Mouse (Mus musculus): ENCODE results near the gene Anxa11. TPM values are rescaled to one million over a fixed set of nuclear protein-coding genes. Genes with fewer than 3 reads are reported as not detected.
"Not testable (repeated sequence)": the region's sequence is repeated elsewhere in the genome, so short reads cannot be mapped to it uniquely, and the experiment has no call there.

The Anxa11 gene
- polyA plus RNA-seq, 1 experiment from 2014 or later = 4.3 TPM

DNA sequence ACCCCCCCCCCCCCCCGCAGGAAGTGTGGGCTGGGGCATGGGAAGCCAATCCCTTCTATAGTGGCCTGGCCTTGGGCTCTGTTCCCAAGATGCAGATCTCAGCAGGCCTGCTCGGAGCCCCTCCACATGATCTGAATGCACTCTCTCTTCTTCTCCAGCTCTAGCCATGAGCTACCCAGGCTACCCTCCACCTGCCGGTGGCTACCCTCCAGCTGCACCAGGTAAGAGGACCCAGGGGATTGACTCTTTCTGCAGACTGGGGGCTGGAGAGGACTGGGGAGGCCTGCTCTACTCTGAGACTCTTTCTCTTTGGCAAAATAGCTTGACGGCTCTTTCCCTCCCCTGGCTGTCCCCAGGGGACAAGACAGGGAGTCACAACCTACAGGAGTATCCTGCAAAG lies 26.8 kb downstream of the Anxa11 start:
- Histone ChIP-seq H3K4me3 (ENCODE audit: low read depth, low read length) (no peak overlapping the region), H3K27me3 (ENCODE audit: control insufficient read depth, insufficient read depth, low read length) (no peaks in the 10 kb centered on the region), H3K4me1 (replicated peaks; ENCODE audit: control insufficient read depth, insufficient read depth, low read length) (no peaks in the 10 kb centered on the region), H3K4me2 (replicated peaks; ENCODE audit: low read depth, low read length) (no peak overlapping the region), H3K9me3 (ENCODE audit: control insufficient read depth, low read length) (no peaks in the 10 kb centered on the region), H3K9ac (ENCODE audit: low read depth, low read length) (no peak overlapping the region), H3K36me3 (ENCODE audit: control insufficient read depth, insufficient read depth, low read length) (no peaks in the 10 kb centered on the region), H3K27ac (ENCODE audit: low read depth, low read length) (no peak overlapping the region)
- WGBS = 81% methylated on average over 4 of the region's 4 CpGs
- ATAC-seq (ENCODE audit: low FRiP score) (no peak), DNase-seq (ENCODE audit: low spot score) (no peak)

DNA sequence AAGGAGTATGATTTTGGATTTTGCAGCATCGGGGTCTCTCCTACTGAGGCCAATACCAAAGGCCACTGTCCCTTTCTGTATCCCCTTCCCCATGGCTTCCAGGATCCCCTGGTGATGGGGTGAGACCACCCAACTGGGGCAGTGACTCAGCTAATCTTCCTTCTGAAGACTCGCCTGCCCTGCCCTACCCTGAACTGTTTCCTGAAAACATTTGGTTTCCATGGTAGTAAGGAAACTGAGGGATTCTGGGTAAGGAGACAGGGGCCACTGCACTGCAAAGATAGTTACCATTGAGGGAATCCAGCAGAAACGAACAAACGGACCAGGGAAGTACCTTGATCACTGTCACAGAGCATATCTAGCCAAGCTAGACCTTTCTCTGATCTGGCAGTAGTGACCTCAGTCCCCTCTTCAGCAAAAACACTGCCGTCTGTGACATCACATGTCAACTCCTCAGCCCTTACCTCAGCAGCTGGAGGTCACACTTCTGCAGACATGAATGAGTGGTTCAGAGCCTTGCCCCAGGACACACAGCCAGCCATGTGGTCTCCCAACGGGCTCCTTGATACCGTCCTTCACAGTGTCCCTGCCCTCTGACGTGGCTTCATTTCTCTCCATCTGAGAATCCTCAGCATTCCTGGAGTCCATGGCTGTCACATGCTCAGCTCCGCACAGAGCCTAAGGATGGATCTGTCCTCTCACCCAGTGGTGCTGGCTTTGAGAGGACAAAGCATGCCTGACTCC lies 27.4 kb downstream of the Anxa11 start:
- Histone ChIP-seq H3K36me3 (ENCODE audit: control insufficient read depth, insufficient read depth, low read length) (no peaks in the 10 kb centered on the region), H3K4me1 (replicated peaks; ENCODE audit: control insufficient read depth, insufficient read depth, low read length) (no peaks in the 10 kb centered on the region), H3K27me3 (ENCODE audit: control insufficient read depth, insufficient read depth, low read length) (no peaks in the 10 kb centered on the region), H3K9ac (ENCODE audit: low read depth, low read length) (no peak overlapping the region), H3K9me3 (ENCODE audit: control insufficient read depth, low read length) (no peaks in the 10 kb centered on the region), H3K4me2 (replicated peaks; ENCODE audit: low read depth, low read length) (no peak overlapping the region), H3K27ac (ENCODE audit: low read depth, low read length) (no peak overlapping the region), H3K4me3 (ENCODE audit: low read depth, low read length) (no peak overlapping the region)
- 55% methylated on average over 9 of the region's 9 CpGs for WGBS
- no peak for ATAC-seq (ENCODE audit: low FRiP score)
- no peak for DNase-seq (ENCODE audit: low spot score)

DNA sequence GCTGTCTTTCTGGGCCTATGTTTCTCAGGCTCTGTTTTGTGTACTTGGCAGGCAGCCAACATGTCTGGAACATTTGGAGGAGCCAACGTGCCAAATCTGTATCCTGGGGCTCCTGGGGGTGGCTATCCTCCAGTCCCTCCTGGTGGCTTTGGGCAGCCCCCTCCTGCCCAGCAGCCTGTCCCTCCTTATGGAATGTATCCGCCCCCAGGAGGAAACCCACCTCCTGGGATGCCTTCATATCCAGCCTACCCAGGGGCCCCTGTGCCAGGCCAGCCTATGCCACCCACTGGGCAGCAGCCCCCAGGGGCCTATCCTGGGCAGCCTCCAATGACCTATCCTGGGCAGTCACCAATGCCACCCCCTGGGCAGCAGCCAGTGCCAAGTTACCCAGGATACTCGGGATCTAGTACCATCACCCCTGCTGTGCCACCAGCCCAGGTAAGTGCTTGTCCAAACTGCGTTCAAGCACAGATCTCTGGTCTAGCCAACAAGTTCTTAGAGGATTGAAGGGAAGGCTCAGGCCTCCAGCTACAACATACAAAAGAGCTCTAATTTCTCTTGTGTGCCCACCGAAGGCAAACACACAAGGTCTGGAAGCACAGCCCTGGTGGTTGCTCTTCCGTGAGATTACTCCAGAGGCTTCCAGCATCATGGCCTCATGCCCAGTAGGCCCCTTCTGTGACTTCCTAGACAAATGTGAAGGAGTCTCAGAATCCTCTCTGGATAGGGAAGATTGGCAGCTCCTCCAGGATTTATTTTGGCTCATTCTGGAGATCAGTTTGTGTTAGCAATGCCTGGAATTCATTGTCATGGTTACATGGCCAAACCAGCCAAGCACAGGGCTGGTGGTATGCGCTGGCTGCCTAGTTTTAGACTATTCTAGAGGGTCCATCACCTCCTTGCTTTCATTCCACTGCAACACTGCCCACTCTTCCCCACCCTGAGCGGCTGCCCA lies 30.8 kb downstream of the Anxa11 start:
- no peaks in the 10 kb centered on the region for H3K27me3 ChIP-seq (ENCODE audit: control insufficient read depth, insufficient read depth, low read length)
- no peak overlapping the region for H3K27ac ChIP-seq (ENCODE audit: low read depth, low read length)
- no peak overlapping the region for H3K4me2 ChIP-seq (replicated peaks; ENCODE audit: low read depth, low read length)
- H3K4me1 ChIP-seq (replicated peaks; ENCODE audit: control insufficient read depth, insufficient read depth, low read length) = no peaks in the 10 kb centered on the region
- 87% methylated on average over 8 of the region's 8 CpGs for WGBS
- ATAC-seq (ENCODE audit: low FRiP score) (no peak), DNase-seq (ENCODE audit: low spot score) (no peak)
- no peaks in the 10 kb centered on the region for H3K9me3 ChIP-seq (ENCODE audit: control insufficient read depth, low read length)
- H3K4me3 ChIP-seq (ENCODE audit: low read depth, low read length) = no peak overlapping the region
- H3K9ac ChIP-seq (ENCODE audit: low read depth, low read length) = no peak overlapping the region
- H3K36me3 ChIP-seq (ENCODE audit: control insufficient read depth, insufficient read depth, low read length) = no peaks in the 10 kb centered on the region

DNA sequence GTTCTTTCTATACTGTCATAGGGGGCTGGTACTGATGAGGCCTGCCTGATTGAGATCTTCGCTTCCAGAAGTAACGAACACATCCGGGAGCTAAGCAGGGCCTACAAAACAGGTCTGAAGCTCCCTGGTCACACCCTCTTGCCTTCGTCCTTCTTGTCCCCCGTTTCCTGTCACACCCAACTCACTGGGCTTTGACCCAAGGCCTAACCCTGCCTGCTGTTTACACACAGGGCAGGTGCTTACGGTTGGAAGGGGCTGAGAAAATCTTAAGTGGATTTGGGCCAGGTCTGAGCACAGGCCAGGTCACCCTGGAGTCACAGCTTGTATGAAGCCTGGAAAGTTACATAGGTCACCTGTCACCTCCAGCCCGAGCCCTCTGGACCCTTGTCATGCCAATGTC lies 34.7 kb downstream of the Anxa11 start:
- H3K27ac ChIP-seq (ENCODE audit: low read depth, low read length); H3K4me1 ChIP-seq (replicated peaks; ENCODE audit: control insufficient read depth, insufficient read depth, low read length); H3K9me3 ChIP-seq (ENCODE audit: control insufficient read depth, low read length); H3K36me3 ChIP-seq (ENCODE audit: control insufficient read depth, insufficient read depth, low read length); H3K27me3 ChIP-seq (ENCODE audit: control insufficient read depth, insufficient read depth, low read length); DNase-seq (ENCODE audit: low spot score); H3K9ac ChIP-seq (ENCODE audit: low read depth, low read length); H3K4me3 ChIP-seq (ENCODE audit: low read depth, low read length); ATAC-seq (ENCODE audit: low FRiP score); H3K4me2 ChIP-seq (replicated peaks; ENCODE audit: low read depth, low read length): not testable (repeated sequence)
- WGBS = no CpG with 5 or more reads among the region's 7 CpGs

DNA sequence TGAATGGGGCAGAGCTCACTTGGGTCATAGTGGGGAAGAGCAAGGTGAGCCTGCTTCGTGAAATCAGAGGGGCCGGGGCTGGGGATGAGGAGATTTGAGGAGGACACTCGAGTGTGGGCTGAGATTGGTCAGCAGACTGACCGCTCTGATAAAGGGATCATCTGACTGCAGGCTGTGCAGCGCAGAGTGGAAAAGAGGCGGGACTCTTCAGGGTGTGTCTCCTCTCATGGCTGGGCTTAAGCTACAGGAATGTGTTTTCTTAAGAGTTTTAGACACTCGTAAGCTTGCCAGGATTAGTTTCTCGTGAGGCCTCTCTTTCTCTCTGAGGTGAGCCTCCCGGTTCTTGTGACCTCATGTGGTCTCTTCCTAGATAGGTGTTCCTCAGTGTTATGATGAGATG lies 39.8 kb downstream of the Anxa11 start:
- H3K9ac ChIP-seq (ENCODE audit: low read depth, low read length); H3K4me3 ChIP-seq (ENCODE audit: low read depth, low read length); H3K36me3 ChIP-seq (ENCODE audit: control insufficient read depth, insufficient read depth, low read length); H3K27me3 ChIP-seq (ENCODE audit: control insufficient read depth, insufficient read depth, low read length); H3K4me2 ChIP-seq (replicated peaks; ENCODE audit: low read depth, low read length); H3K27ac ChIP-seq (ENCODE audit: low read depth, low read length); ATAC-seq (ENCODE audit: low FRiP score); DNase-seq (ENCODE audit: low spot score); H3K9me3 ChIP-seq (ENCODE audit: control insufficient read depth, low read length); H3K4me1 ChIP-seq (replicated peaks; ENCODE audit: control insufficient read depth, insufficient read depth, low read length): not testable (repeated sequence)
- no CpG with 5 or more reads among the region's 9 CpGs for WGBS

DNA sequence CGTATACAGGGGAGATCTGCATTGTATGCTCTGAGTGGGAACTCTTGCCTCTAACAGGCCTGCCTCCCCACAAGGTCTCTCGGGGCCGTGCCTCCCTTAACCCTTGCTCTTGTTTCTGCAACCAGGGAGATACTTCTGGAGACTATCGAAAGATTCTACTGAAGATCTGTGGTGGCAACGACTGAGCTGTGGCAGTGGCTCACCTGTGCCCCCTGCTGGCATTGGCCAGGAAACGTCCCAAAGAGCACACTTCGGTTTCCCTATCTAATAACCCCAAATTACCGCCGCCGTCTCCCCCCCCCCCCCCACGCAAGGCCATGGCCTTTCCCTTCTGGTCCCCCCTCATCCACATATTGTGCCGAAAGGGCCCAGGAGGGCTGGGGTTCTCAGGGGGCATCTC lies 43.9 kb downstream of the Anxa11 start:
- not testable (repeated sequence) for H3K36me3 ChIP-seq (ENCODE audit: control insufficient read depth, insufficient read depth, low read length); H3K27me3 ChIP-seq (ENCODE audit: control insufficient read depth, insufficient read depth, low read length); H3K27ac ChIP-seq (ENCODE audit: low read depth, low read length); H3K4me1 ChIP-seq (replicated peaks; ENCODE audit: control insufficient read depth, insufficient read depth, low read length); H3K9ac ChIP-seq (ENCODE audit: low read depth, low read length); H3K4me3 ChIP-seq (ENCODE audit: low read depth, low read length); ATAC-seq (ENCODE audit: low FRiP score); DNase-seq (ENCODE audit: low spot score); H3K9me3 ChIP-seq (ENCODE audit: control insufficient read depth, low read length); H3K4me2 ChIP-seq (replicated peaks; ENCODE audit: low read depth, low read length)
- WGBS = no CpG with 5 or more reads among the region's 12 CpGs

DNA sequence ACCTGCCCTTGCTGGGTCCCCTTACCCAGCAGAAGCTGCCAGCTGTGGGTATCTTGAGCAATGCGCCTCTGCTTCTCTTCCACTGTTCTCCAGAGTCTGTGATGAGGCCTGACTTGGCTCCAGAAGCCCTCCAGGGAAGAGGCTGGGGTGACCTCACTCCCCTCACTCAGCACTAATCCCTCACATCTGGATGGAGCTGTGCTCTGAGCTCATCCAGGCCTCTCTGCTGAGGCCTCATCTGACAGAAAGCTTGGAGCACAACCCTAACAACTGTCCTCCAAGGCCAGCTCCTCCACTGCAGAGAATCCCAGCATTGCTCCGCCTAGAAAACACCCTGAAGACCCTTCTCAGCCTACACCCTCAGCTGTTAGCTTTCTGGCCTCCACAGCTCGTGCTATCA lies 52.6 kb downstream of the Anxa11 start:
- H3K9ac ChIP-seq (ENCODE audit: low read depth, low read length); ATAC-seq (ENCODE audit: low FRiP score); H3K27ac ChIP-seq (ENCODE audit: low read depth, low read length); H3K9me3 ChIP-seq (ENCODE audit: control insufficient read depth, low read length); H3K4me3 ChIP-seq (ENCODE audit: low read depth, low read length); H3K4me1 ChIP-seq (replicated peaks; ENCODE audit: control insufficient read depth, insufficient read depth, low read length); H3K4me2 ChIP-seq (replicated peaks; ENCODE audit: low read depth, low read length); DNase-seq (ENCODE audit: low spot score); H3K36me3 ChIP-seq (ENCODE audit: control insufficient read depth, insufficient read depth, low read length); H3K27me3 ChIP-seq (ENCODE audit: control insufficient read depth, insufficient read depth, low read length): not testable (repeated sequence)
- no CpG with 5 or more reads among the region's 3 CpGs for WGBS

DNA sequence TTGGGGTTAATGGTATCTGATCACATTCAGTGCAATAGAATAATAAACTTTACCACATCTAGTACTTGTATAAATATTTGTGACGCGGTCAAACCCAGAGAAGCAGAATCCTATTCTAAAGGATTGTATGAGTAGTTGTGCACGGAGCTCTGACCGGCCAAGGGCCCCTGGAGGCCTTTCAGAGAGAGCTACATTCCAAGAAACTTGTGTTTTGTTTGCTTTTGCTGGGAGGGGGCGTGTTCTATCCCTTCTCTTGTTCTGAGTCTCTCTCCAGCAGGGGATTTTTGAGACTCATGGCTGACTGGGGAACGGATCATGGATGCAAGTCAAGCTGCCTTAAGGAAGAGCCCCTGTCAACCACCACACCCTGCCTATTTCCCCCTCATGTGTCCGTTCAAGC lies 53.7 kb downstream of the Anxa11 start:
- H3K27ac ChIP-seq (ENCODE audit: low read depth, low read length); H3K4me3 ChIP-seq (ENCODE audit: low read depth, low read length); DNase-seq (ENCODE audit: low spot score); ATAC-seq (ENCODE audit: low FRiP score); H3K36me3 ChIP-seq (ENCODE audit: control insufficient read depth, insufficient read depth, low read length); H3K4me2 ChIP-seq (replicated peaks; ENCODE audit: low read depth, low read length); H3K4me1 ChIP-seq (replicated peaks; ENCODE audit: control insufficient read depth, insufficient read depth, low read length); H3K27me3 ChIP-seq (ENCODE audit: control insufficient read depth, insufficient read depth, low read length); H3K9ac ChIP-seq (ENCODE audit: low read depth, low read length); H3K9me3 ChIP-seq (ENCODE audit: control insufficient read depth, low read length): not testable (repeated sequence)
- WGBS = no CpG with 5 or more reads among the region's 7 CpGs

Measured in hindbrain, embryonic 11.5 days (tissue).